Mouse (Mus musculus) adrenal gland, postnatal 10 days (tissue): ENCODE data around the gene Zmiz1. TPM values are rescaled to one million over a fixed set of nuclear protein-coding genes. Genes with fewer than 3 reads are reported as not detected.
A peak's percentile ranks its signal among the peaks of the same experiment; 100 is the strongest.

ENCODE experiments used
- DNase-seq: peaks from one replicate; pipeline ENCODE4 v3.0.0; 2021; ENCODE audit warnings: mixed read lengths
- total RNA-seq, 2 experiments: library from RNA; stranded (reverse); gene quantifications; 2 replicates each; pipeline ENCODE4 v1.2.3; 2021

Gene Zmiz1
- total RNA-seq, 2 experiments from 2014 or later, result 63.8 to 73.3 TPM

GRCm38 (mm10) chr14:25641067-25641466 lies 182.1 kb downstream of the Zmiz1 start:
- DNase-seq, result no peak

DNA sequence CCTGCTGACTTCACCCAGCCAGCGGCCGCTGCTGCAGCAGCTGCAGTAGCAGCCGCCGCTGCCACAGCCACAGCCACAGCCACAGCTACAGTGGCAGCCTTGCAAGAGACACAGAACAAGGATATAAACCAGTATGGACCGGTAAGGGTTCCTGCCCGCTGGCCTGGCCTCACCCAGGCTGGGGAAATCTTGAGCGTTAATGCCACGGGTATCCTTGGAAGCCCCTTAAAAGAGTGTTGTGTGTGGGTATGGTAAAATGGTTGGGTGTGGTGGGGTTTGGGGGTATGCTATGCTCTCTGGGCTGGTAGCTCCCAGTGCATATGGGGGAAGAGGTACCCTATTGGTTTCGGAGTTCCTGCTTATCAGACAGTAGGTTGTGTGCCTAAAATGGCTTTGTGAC lies 186.7 kb downstream of the Zmiz1 start:
- DNase-seq, result no peak

DNA sequence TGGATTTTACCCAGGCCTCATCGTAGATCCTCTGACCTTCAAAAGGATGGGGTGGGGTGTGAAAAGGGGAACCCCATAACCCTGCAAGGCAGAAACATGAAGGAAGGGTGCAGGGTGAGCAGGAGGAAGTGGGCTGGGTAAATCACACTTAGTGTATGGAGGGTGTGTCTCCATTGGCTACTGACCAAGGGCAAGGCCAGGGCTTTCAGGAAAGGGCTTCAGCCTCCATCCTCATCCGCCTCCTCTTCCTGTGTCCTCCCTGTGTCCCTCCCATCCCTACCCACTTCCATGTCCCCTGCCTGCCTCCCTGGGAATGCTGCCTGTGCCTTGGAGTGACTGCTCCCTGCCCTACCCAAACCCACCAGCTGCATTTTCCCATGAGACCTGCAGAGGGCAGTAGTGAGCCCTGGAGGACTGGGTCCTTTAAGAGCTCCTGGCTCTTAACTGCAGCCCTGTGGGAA lies 187.2 kb downstream of the Zmiz1 start:
- DNase-seq, result peak; percentile 75

DNA sequence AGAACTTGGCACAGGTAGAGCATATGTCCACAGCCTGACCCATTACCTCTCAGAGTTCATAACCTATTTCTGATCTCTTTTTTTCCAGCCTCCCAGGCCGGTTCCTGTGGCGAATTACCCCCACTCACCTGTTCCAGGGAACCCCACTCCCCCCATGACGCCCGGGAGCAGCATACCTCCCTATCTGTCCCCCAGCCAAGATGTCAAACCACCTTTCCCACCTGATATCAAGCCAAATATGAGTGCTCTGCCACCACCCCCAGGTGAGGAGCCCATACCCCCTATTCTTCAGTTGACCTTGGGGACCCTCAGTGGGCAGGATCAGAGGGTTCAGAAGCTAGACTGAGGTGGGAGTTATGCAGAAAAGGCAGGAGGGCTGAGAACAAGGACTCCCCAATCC lies 192.1 kb downstream of the Zmiz1 start:
- DNase-seq, result no peak

GRCm38 (mm10) chr14:25651905-25652304 lies 192.9 kb downstream of the Zmiz1 start:
- no peak for DNase-seq

- no peak for DNase-seq
Measured at GRCm38 (mm10) chr14:25654401-25655197, 195.6 kb downstream of the Zmiz1 start.

DNA sequence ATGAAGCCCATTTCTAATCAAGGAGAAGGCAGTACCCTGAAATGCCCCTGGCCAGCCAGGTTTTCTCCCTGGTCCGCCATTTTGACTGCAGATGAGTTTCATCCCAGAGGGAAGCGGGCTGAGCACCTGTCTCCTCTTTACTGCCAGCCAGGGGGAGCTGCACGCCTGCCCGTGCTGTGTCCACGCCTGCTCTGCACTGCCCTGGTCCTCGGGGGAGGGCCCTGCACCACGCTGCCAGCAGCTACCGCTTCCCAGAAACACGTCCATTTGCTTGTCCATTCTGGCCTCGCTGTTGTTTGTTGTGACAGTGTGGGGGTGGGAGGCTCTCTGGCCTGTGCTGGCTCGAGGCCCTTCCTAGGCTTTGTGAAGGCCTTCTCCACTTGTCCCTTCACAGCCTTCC lies 201.7 kb downstream of the Zmiz1 start:
- DNase-seq, result peak; percentile 36

DNA sequence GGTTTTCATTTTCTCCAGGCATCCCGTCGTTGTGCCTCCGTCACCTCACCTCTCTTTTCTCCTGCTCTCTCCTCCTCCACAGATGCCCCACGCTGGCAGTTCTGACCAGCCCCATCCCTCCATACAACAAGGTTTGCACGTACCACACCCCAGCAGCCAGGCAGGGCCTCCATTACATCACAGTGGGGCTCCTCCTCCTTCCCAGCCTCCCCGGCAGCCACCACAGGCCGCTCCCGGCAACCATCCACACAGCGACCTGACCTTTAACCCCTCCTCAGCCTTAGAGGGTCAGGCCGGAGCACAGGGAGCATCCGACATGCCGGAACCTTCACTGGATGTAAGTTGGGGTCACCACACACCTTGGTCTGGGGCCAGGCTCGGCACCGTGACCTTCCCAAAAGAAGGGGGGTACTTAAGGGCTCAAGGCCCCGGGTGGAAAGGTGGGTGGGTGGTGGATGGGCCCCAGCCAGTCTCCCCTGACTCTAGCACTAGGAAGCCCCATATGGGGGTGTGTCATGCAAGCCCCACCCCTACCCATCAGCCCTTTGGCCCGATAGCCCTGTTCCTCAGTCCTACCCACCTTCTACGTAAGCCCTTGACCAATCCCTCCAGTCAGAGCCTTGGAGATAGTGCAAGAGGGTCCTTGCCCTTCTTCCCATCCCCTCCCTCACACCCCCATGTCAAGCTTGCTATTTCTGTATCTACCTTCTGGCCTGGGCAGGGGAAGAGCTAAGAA lies 202.4 kb downstream of the Zmiz1 start:
- DNase-seq, result no peak

- DNase-seq, result no peak
Measured at GRCm38 (mm10) chr14:25663649-25664309, 204.8 kb downstream of the Zmiz1 start.

DNA sequence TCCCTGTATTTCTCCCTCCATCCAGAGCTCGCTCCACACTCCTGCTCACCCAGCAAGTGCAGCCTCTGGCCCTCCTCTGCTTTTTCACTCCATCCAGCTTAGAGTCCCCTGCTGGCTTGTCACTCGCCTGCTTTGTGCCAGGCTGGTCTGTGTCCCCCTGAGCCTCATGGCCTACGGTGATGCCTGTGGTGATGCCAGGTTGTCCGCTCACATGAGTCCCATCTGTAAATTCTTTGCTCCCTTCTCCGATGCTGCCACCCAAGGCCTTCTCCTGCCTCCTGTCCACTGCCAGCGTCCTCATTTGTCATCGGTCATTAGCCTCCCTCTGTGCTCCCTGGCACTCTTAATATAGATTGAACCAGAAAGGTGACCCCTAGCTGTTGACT lies 205.3 kb downstream of the Zmiz1 start:
- no peak for DNase-seq

- DNase-seq, result no peak
Measured at GRCm38 (mm10) chr14:25665314-25665970, 206.5 kb downstream of the Zmiz1 start.

DNA sequence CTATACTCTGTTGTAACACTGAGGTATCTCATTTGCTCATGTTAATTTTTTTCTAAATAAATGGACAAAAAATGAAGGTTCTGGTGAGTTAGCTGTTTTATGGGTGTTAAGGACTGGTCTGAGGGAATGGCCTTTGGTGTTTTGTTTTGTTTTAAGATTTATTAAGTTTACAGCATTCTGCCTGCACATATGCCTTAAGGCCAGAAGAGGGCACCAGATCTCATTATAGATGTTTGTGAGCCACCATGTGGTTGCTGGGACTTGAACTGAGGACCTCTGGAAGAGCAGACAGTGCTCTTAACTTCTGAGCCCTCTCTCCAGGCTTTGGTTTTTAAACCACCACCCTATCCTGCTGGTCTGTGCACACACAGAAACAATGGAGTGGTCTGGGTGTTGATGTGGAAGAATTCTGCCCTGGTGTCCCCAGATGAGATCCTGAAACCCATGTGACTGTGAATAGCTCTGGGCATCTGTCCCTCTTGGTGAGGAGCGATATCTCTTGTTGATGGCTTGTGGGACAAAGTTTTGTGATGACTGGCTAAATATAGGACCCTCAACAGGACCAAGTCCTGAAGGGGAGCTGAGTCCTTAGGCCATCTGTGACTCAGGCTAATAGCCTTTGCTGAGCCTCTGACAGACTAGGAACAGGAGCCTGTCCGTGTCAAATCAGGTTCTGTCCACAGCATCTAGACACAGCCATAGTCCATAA lies 207.8 kb downstream of the Zmiz1 start:
- no peak for DNase-seq

GRCm38 (mm10) chr14:25667587-25667986 lies 208.6 kb downstream of the Zmiz1 start:
- no peak for DNase-seq

DNA sequence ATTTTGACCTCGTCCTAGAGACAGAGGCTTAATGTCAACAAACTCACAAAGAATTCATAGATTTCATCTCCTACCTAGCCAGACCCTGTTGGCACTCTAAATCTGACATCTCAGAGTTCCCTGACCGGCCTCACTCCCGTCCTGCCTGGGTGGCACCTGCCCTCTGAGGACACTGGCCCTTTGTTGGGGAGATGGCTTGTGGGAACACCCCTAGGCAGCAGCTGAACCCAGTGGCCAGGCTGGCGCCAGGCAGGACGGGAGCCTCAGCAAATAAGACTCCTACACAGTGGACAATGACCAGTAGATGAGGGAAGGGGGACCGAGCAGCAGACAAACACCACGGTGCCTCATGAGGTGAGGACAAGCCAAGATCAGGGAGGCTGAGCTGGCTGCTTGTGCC lies 220.6 kb downstream of the Zmiz1 start:
- DNase-seq, result no peak

DNA sequence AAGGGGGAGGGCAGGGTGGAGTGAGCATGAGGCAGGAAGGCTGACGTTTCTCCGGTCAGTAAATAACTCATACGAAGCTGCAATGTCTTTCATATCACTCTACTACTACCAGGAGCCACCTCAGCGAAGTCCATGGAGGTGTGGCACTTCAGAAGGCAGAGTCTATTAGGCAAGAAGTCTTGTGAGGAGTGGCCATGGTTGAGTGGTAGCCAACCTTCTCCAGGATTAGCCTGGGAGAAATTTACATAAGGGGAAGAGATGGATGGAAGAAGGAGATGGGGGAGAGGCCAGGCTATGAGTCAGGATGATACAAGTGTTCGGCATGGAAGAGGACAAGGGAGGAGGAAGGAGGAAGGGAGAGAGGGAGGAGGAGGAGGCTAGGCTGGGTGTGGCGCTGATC lies 223.0 kb downstream of the Zmiz1 start:
- DNase-seq, result no peak

DNA sequence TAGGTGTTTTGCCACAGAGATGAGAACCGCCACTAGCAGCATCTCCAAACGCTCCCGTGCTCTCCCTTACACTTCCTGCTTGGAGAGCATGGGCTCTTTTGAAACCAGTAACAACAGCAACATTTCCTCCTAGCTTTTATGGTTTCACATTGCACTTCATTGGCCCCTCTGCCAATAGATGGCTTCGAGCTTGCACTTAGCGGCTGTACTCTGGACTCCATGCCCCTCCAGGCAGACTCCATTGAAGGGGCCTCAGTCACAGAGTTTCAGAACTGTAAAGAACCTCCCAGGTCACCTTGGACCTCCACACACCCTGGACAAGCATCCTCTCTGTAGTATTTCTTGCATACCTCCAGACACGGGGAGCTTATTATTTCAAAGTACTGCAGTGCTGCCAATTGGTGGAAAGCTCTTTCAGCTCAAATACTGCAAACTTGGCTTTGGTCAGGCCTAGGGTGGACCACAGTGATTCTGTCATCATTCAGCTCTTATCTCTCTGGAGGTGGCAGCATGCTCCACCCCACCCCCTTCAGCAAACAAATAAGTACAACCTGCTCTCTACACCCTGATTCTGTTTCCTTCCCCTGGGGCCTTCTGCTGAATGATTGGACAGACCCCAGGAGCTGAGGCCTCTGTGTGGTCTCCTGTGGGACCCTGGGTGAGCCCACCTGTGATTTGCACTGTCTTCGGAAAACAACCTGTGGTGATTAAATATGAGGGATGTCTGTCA lies 227.4 kb downstream of the Zmiz1 start:
- DNase-seq, result no peak

DNA sequence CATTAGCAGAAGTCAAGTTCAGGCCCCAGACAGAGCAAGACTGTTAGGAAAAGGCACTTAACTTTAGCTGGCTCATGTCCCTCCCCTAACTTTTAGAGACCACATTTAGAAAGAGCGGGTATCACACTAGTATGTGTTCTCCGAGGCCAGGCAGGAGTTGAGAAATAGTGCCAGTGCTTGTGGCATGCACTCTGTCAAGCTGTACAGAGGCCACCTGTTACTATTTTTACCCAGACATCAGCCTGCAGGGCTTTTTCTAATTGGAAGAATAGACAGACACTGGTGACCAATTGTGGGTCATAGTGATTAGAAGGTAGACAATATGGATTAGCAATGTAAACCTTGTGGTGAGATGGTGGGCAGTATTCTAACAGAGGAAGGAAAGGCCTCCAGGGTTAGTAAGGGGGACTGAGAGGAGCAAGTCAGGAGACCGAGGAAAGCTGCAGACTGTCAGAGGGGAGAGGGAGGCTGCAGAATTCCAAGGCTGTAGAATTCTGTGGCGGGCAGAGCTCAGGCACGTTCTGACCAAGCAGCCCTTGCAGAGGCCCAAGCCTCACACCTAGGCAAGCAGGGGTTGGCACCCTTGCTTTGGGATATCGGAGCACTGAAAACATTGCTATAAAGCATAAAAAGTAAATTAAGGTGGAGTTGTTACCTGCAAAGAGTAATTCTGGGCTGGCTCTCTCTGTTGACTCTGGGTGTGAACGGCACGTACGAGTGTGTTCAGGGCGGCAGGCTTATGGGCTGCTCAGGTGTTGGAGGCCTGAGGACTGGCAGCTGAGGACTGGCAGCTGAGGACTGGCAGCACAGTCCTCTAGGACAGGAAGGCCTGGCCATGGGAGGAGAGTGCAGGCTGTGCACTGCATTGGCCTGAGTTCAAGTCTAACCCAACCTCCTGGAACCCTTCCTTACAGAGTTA lies 228.3 kb downstream of the Zmiz1 start:
- DNase-seq, result no peak

GRCm38 (mm10) chr14:25693271-25693887 lies 234.4 kb downstream of the Zmiz1 start:
- no peak for DNase-seq

GRCm38 (mm10) chr14:25693888-25694568 lies 235.0 kb downstream of the Zmiz1 start, which contains the start of gene Ppif:
TSS of gene Ppif (plus strand) at chr14:25694154.
- DNase-seq, result peak; percentile 99
